Mouse (Mus musculus): ENCODE data around the gene Ccdc3.
"Not testable (repeated sequence)": the region's sequence is repeated elsewhere in the genome, so short reads cannot be mapped to it uniquely, and the experiment has no call there.

Ccdc3 gene

GRCm38 (mm10) chr2:5214581-5214980 is 77.0 kb downstream of the Ccdc3 start:
- DNase-seq (ENCODE audit: low read depth, low spot score), result no peak

- DNase-seq (ENCODE audit: low read depth, low spot score), result no peak
Measured at GRCm38 (mm10) chr2:5215252-5215815, 77.8 kb downstream of the Ccdc3 start.

GRCm38 (mm10) chr2:5219206-5219605 is 81.6 kb downstream of the Ccdc3 start:
- DNase-seq (ENCODE audit: low read depth, low spot score), result no peak

- DNase-seq (ENCODE audit: low read depth, low spot score), result no peak
Measured at GRCm38 (mm10) chr2:5219847-5220375, 82.3 kb downstream of the Ccdc3 start.

GRCm38 (mm10) chr2:5222571-5222970 is 85.0 kb downstream of the Ccdc3 start:
- DNase-seq (ENCODE audit: low read depth, low spot score), result no peak

- no peak for DNase-seq (ENCODE audit: low read depth, low spot score)
Measured at GRCm38 (mm10) chr2:5236846-5237482, 99.4 kb downstream of the Ccdc3 start.

- DNase-seq (ENCODE audit: low read depth, low spot score), result no peak
Measured at GRCm38 (mm10) chr2:5237870-5238269, 100.3 kb downstream of the Ccdc3 start.

GRCm38 (mm10) chr2:5239492-5239891 is 101.9 kb downstream of the Ccdc3 start:
- no peak for DNase-seq (ENCODE audit: low read depth, low spot score)

GRCm38 (mm10) chr2:5241469-5241897 is 103.9 kb downstream of the Ccdc3 start:
- peak; percentile 37 for DNase-seq (ENCODE audit: low read depth, low spot score)

- DNase-seq (ENCODE audit: low read depth, low spot score), result not testable (repeated sequence)
Measured at GRCm38 (mm10) chr2:5249199-5249598, 111.6 kb downstream of the Ccdc3 start.

- peak; percentile 77 for DNase-seq (ENCODE audit: low read depth, low spot score)
Measured at GRCm38 (mm10) chr2:5249969-5250368, 112.4 kb downstream of the Ccdc3 start.

- DNase-seq (ENCODE audit: low read depth, low spot score), result no peak
Measured at GRCm38 (mm10) chr2:5258250-5258649, 120.7 kb downstream of the Ccdc3 start.

- DNase-seq (ENCODE audit: low read depth, low spot score), result no peak
Measured at GRCm38 (mm10) chr2:5262279-5262678, 124.7 kb downstream of the Ccdc3 start.

- no peak for DNase-seq (ENCODE audit: low read depth, low spot score)
Measured at GRCm38 (mm10) chr2:5267980-5268379, 130.4 kb downstream of the Ccdc3 start.

Measured in skeletal muscle tissue, adult 2 months (tissue).